Mouse (Mus musculus) retina, adult 2 months (tissue): ENCODE measurements around the gene Slamf8.

Source experiments
- DNase-seq: peaks from one replicate; pipeline ENCODE4 v3.0.0-alpha.2; 2012; ENCODE audit warnings: low read depth, low spot score

Gene Slamf8

DNA sequence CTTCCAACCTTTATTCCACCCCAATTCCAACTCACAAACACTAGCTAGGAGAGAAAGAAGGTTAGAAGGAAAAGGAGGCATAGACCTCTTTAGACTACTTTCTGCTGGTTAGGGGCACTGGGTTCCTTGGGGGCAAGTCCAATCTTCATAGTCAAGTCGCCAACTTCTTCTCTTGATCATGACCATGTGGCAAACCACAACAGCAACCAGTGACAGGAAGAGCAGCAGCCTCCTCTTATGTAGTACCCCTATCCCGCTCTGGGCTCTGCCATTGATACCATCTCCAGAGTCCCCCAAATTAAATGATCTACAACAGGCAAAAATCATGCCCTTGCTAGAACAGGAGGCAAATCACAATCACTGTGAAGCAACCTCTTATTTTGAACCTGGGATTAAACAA, 3.6 kb upstream of the Slamf8 start:
- no peak for DNase-seq

GRCm38 (mm10) chr1:172593321-172593720, 3.0 kb upstream of the Slamf8 start:
- DNase-seq, result no peak

DNA sequence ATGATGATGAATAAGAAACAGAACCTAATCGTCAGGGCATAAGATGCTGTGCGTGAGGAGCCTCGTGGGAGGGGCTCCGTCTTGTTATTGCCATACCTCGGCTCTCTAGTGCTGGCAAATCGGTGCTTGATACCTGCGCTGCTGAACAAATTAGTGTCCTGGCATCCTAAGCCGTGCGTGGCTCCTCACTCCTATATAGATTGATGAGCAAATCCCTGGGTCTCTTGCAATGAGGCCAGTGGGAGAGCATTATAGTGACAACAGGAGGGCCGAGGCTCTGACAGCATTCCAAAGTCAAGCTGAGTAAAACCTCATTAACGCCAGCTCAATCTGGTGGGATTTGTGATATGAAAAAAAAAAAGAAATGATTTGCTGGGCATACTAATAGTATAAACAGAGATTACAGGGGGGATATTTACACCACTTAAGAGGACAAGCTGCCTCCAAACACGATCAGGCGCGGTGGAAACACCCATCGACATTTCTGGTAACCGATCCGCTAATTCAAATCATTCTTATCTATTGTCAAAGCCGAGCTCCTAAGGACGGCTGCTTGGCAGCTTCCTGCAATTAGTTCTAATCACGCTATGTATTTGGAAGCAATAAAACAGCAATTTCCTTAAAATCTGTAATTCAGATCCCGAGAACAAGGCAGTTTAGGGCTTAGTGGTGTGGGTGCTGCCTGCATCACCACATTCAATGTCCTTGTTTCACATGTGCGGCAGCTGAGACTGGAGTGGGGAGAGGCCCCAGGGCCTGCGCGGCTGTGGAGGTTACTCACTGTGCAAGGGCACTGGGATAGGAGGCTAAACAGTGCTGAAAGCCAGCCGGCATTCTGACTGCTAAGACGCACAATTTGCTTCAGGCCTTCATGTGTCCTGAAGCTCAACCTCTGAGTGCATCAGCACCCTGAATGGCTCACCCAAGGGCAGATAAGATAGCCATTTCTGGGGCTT, 4.5 kb downstream of the Slamf8 start:
- no peak for DNase-seq

- DNase-seq, result no peak
Measured at GRCm38 (mm10) chr1:172585026-172585425, 5.3 kb downstream of the Slamf8 start.

- DNase-seq, result no peak
Measured at GRCm38 (mm10) chr1:172584271-172584670, 6.1 kb downstream of the Slamf8 start.

DNA sequence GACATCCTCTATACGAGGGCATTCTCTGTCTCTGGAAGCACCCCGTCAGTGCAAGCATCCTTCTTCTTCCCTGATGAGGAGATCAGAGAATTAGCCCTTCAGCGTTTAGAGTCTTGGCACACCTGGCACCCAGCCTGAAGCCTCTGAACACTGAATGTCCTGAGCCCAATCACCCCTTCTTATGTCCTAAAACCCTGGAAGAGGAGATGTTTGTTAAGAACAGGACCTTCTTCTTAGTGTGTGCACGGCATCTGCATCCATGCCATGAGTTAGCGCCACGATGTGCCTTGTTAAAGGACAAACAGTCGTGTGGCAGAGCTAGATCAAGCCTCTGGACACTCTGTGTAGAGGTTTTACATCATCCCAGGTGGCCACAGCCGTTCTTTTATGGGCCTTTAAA, 7.9 kb downstream of the Slamf8 start:
- DNase-seq, result no peak

DNA sequence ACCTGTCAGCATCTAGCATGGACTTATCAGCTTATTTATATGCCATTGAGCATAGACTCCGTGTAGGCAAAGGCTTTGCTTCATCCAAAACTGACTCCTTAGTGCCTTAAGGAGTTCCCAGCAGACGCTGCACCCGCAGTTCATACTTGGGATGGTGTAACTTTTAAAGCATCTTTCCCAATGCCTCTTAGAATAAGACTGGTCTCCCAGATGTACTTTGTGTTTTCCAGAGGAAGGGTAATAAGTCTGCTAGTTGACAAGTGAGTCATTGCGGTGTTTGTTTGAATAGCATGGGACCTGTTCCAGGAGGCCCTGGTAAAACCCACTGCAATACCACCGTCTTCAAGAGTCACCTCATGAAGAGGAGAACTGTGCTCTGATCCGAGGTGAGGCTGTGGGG, 10.3 kb downstream of the Slamf8 start:
- DNase-seq, result no peak

DNA sequence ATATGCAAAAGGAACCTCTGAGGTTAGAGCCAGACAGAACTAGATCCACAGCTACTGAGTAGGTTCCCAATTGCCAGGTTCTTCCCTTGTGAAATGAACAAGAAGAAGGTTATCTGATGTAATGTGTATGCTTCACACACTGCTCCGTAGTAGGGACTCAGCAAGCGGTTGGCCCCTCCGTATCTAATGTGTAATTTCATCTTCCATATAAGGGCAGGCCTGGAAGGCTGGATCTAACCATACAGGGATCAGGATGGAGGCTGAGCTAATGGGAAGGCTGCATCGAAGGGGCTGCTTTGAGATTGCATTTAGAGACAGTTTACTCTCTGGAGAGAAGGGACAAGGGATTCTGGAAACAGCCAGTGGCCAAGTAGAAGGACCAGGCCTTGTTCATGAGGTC, 22.6 kb downstream of the Slamf8 start:
- no peak for DNase-seq

GRCm38 (mm10) chr1:172566131-172566530, 24.2 kb downstream of the Slamf8 start:
- no peak for DNase-seq

- DNase-seq, result no peak
Measured at GRCm38 (mm10) chr1:172563465-172563828, 26.9 kb downstream of the Slamf8 start.

DNA sequence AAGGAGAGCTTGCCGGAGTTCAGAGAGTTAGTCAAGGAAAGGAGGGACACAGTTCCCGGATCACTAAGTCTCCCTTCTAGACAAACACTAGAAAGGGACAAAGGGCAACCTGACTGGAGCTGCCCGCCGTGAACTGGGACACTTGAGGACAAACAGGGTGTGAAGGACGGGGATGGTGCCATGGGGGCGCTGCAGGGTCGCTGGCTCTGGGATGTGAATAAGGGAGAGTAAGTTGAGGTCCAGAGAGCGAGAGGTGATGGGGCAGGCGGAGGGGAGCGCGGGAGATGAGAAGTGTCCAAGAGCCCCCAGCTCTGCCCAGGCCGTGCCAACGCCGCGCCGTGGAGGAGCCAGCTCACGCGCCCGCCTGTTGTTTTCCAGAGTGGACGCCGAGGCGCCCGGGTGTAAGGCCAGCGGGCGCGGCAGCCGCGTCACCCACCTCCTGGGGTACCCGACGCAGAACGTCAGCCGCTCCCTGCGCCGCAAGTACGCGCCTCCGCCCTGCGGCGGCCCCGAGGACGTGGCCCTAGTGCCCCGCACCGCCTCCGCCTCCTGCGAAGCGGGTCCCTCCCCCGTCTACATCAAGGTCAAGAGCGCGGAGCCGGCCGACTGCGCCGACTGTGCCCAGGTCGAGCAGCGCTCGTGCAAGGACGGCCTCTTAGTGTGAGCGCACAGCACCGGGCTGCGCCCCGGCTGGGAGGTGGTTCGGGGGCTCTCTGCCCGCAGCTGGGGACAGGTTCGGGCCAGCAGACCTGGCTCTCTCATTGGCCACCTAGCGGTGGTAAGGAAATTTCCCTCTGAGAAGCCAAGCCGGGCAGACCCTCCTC, 27.5 kb downstream of the Slamf8 start:
- no peak for DNase-seq

DNA sequence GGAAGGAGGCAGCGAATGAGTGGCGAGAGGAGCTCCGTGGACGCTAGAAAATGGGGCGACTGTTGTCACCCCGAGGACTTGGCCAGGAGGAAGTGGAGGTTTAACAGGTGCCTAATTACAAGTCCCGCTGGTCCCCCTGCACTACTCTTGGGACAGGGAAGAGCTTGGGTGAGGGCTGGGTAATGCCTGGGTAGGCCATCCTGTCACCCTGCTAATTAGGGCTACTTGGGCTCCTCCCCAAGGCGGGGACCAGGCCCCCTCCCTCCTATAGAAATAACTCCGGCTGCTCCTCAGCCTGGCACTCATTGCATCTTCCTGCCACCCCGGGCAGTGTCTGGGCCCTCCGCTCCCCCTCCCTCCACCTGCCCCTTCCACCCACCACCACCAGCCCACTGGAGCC, 34.7 kb downstream of the Slamf8 start, which contains the start of gene Vsig8:
Vsig8 (plus strand) TSS at position 301 of the 400 bp plus-strand sequence.
- DNase-seq, result no peak

- DNase-seq, result no peak
Measured at GRCm38 (mm10) chr1:172552623-172553022, 37.7 kb downstream of the Slamf8 start.

- DNase-seq, result no peak
Measured at GRCm38 (mm10) chr1:172551009-172551408, 39.4 kb downstream of the Slamf8 start.

- DNase-seq, result no peak
Measured at GRCm38 (mm10) chr1:172550551-172550951, 39.8 kb downstream of the Slamf8 start.

DNA sequence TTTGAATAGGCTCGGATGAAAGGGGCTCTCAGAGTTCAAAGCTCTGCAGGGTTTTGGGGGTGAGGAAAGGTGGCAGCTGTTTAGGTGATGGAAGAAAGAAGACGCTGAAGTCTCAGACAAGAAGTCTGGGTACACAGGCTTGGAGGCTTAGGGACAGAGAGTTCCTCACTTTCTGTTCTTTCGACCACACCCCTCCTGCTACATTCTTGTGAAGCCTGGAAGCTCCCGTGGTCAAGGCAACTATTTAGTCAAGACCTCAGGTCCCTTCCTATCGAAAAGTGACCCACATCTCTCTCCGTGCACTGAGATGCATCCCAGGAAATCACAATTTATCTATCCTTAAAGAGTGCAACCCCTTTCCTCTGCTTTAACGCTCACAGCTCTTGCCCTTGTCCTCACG, 40.7 kb downstream of the Slamf8 start:
- DNase-seq, result no peak

DNA sequence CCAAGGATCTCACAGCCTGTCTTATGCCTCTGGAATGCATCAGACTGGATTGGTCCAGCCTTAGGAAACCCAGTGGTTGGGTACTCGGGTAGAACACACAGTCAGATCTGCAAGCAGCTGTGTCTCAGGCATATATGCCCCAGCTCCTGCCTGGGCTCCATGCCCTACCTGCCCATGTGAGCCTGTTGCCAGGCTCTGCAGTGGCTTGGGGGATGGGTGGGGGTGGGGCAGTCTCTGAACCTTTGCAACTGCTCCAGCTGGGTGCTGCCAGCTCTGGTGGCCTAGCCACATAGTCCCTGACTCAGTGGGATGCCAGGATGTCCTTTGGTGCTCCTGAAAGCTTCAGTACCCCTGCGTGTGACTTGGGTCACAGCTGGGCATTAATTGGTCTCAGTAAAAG, 41.1 kb downstream of the Slamf8 start:
- DNase-seq, result no peak

- no peak for DNase-seq
Measured at GRCm38 (mm10) chr1:172548501-172548900, 41.9 kb downstream of the Slamf8 start.

DNA sequence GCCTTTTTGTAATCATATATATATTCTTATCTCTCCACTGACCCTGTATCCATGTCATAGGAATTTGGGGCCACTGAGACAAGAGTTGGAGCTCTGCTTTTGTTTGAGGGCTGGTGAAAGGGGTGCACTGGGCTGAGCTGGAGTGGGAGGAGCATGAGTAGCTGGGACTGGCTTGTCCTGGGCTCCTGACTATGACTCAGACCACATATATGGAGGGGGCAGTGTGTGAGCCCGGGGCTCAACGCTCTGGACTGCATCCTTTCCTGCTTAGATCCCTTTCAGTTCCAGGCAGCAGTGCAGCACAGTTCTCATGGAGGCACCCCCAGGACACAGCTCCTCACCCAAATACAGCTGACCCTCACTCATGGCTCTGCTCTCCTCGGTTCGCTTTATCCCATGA, 44.3 kb downstream of the Slamf8 start:
- no peak for DNase-seq

DNA sequence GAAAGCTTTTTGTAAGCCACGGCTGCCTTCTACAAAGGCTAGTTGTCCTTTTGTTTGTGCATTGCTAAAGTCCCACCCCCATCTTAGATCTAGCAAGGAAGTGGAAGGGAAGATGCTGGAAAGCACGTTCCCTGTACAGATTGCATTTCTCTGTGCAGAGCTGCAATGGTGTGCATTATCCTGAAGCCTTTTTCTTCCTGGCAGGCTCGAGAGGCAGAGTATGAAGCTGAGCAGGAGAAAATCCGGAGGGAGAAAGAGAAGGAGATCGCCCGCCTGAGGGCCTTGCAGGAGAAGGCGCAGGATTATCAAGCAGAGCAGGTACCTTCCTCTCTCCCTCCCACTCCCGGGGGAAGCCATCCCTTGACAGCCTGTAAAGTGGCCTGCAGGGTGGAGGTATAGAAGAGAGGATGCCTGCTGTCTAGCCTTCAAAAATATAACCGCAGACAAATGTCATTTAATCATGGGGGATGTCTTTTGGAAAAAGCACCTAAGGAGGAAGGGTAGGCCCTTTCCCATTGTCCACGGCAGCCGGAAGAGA, 50.0 kb downstream of the Slamf8 start:
- no peak for DNase-seq

GRCm38 (mm10) chr1:172539827-172540226, 50.5 kb downstream of the Slamf8 start:
- DNase-seq, result no peak

- DNase-seq, result no peak
Measured at GRCm38 (mm10) chr1:172535116-172535515, 55.3 kb downstream of the Slamf8 start.
